Mouse (Mus musculus): ENCODE measurements around the gene P4ha3. TPM values are rescaled to one million over a fixed set of nuclear protein-coding genes. Genes with fewer than 3 reads are reported as not detected.

P4ha3 gene
- polyA plus RNA-seq (2012; rRNA removed) (1.5 and 1.9 TPM in 2 replicates), polyA plus RNA-seq (2014; fragmentation: Nextera tagmentation; extraction: Ambion mirVana) (0.83 and 0.99 TPM in 2 replicates)

DNA sequence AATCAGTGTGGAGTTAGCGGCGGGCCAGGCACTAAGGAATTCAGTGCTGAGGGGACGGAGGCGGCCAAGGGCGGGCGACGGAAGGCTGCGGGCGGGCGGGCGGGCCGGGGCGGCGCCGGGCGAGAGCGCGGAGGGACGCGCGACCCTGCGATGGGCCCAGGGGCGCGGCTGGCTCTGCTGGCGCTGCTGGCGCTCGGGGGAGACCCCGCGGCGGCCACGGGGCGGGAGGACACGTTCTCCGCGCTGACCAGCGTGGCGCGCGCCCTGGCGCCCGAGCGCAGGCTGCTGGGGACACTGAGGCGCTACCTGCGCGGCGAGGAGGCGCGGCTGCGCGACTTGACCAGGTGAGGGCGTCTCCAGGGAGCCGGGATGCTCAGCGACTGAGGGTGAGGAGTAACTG lies at the start of gene P4ha3:
TSS of gene P4ha3 (plus strand) at position 138 of the 400 bp plus-strand sequence.
- DNase-seq (ENCODE audit: low read depth in 3 of 3, low spot score in 3 of 3), result no peak
- no peak for ATAC-seq (ENCODE audit: insufficient read depth)
- under 1% methylated on average over 48 of the region's 53 CpGs for WGBS (ENCODE audit: insufficient replicate concordance)
- peak within 1 kb of the TSS; percentile 11 to 21 for H3K4me3 ChIP-seq (ENCODE audit: insufficient read depth in 1 of 2, low read depth in 2 of 2, low read length in 2 of 2)
- H3K27ac ChIP-seq, result no peak within 1 kb of the TSS
- no peaks in the 10 kb centered on the region for H3K36me3 ChIP-seq (replicated peaks; ENCODE audit: control insufficient read depth, insufficient read depth, low read depth)
- peaks cover 41% of the 10 kb centered on the region for H3K27me3 ChIP-seq (ENCODE audit: control insufficient read depth, insufficient read depth, low read length)
- H3K4me2 ChIP-seq (ENCODE audit: low read depth), result peak within 1 kb of the TSS; percentile 41
- peaks cover 0 to 4% of the 10 kb centered on the region in 2 experiments; a peak in 1 of 4 replicates for H3K4me1 ChIP-seq (replicated peaks; ENCODE audit: control insufficient read depth in 2 of 2, insufficient read depth in 2 of 2, low read length in 1 of 2)
- H3K9me3 ChIP-seq (ENCODE audit: control insufficient read depth, low read length), result no peaks in the 10 kb centered on the region
- TF ChIP-seq EP300 (IDR thresholded peaks at IDR 0.05; ENCODE audit: low read depth), result no peak
- peak; percentile 19; the same call in 1 of the 2 replicates for TF ChIP-seq CTCF (IDR thresholded peaks at IDR 0.05; ENCODE audit: low read depth)
- no peak within 1 kb of the TSS for H3K9ac ChIP-seq (replicated peaks)

DNA sequence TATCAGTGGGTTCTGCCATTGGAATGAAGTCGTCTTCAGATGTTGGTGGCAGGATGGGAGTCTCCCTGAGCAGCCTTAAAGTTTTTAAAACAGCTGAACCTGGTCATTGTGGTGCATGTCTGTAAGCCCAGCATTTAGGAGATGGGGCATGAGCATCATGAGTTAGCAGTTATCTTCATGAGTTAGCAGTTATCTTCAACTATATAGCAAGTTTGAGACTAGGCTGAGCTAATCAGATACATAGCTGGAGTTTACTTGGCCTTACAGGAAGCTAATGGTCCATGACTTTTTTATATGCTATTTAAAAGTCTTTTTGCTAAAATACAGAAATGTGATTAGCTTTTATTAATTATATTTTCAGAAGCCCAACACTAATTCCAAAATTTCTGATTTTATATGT lies 47.0 kb upstream of the P4ha3 start:
- ATAC-seq (ENCODE audit: insufficient read depth) (no peak), DNase-seq (ENCODE audit: low read depth in 3 of 3, low spot score in 3 of 3) (no peak)
- Histone ChIP-seq H3K9me3 (ENCODE audit: control insufficient read depth, low read length) (no peaks in the 10 kb centered on the region), H3K9ac (replicated peaks) (no peak overlapping the region), H3K27me3 (ENCODE audit: control insufficient read depth, insufficient read depth, low read length) (no peaks in the 10 kb centered on the region), H3K36me3 (replicated peaks; ENCODE audit: control insufficient read depth, insufficient read depth, low read depth) (no peaks in the 10 kb centered on the region), H3K27ac (no peak overlapping the region), H3K4me3 (ENCODE audit: insufficient read depth in 1 of 2, low read depth in 2 of 2, low read length in 2 of 2) (no peak overlapping the region), H3K4me2 (ENCODE audit: low read depth) (no peak overlapping the region), H3K4me1 (replicated peaks; ENCODE audit: control insufficient read depth in 2 of 2, insufficient read depth in 2 of 2, low read length in 1 of 2) (peaks cover 7% of the 10 kb centered on the region in 2 experiments)
- TF ChIP-seq CTCF (IDR thresholded peaks at IDR 0.05; ENCODE audit: low read depth), result no peak
- TF ChIP-seq EP300 (IDR thresholded peaks at IDR 0.05; ENCODE audit: low read depth), result no peak
- 50% methylated on average over 1 of the region's 1 CpGs for WGBS (ENCODE audit: insufficient replicate concordance)

DNA sequence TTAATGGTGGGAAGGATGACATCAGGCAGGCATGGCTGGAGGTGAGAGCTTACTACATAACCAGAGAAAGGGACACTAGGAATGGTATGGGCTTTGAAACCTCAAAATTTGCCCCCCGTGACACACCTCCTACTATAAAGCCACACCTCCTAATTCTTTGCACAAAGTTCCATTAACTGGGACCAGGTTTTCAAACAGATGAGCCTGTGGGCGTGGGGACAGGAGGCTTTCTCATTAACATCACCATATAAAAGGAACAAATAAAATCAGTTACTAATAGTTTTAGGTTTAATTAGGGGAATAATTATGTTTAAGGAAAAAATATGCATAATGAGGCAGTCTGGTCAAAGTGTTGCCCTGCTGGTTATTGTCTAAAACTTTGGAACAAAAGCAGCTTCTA lies 44.7 kb upstream of the P4ha3 start:
- 65% methylated on average over 2 of the region's 2 CpGs for whole genome bisulfite sequencing (ENCODE audit: insufficient replicate concordance)
- Histone ChIP-seq H3K27me3 (ENCODE audit: control insufficient read depth, insufficient read depth, low read length) (no peaks in the 10 kb centered on the region), H3K9me3 (ENCODE audit: control insufficient read depth, low read length) (no peaks in the 10 kb centered on the region), H3K9ac (replicated peaks) (no peak overlapping the region), H3K4me2 (ENCODE audit: low read depth) (no peak overlapping the region), H3K27ac (no peak overlapping the region), H3K4me3 (ENCODE audit: insufficient read depth in 1 of 2, low read depth in 2 of 2, low read length in 2 of 2) (no peak overlapping the region), H3K36me3 (replicated peaks; ENCODE audit: control insufficient read depth, insufficient read depth, low read depth) (no peaks in the 10 kb centered on the region), H3K4me1 (replicated peaks; ENCODE audit: control insufficient read depth in 2 of 2, insufficient read depth in 2 of 2, low read length in 1 of 2) (no peaks in the 10 kb centered on the region)
- DNase-seq (ENCODE audit: low read depth in 3 of 3, low spot score in 3 of 3), result no peak
- ATAC-seq (ENCODE audit: insufficient read depth), result no peak
- TF ChIP-seq CTCF (IDR thresholded peaks at IDR 0.05; ENCODE audit: low read depth) (no peak), EP300 (IDR thresholded peaks at IDR 0.05; ENCODE audit: low read depth) (no peak)

DNA sequence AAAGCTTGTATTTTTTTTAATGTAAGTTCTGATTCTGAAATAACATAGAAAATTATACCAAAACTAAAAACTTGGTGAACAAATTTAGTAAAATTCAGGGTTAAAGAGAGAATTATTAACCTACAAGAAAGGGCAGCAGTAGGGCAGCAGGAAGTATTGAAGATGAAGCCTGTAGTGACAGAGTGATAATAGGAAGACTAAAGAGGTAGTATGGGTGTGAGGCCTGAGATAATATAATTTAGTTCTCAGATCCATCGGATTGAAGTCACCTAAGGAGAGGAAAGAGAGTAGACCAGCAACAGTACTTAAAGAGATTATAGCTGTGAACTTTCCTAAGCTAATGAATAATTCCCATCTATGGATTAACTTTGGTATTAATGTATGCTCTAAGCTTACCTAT lies 42.3 kb upstream of the P4ha3 start:
- TF ChIP-seq EP300 (IDR thresholded peaks at IDR 0.05; ENCODE audit: low read depth) (no peak), CTCF (IDR thresholded peaks at IDR 0.05; ENCODE audit: low read depth) (no peak)
- H3K36me3 ChIP-seq (replicated peaks; ENCODE audit: control insufficient read depth, insufficient read depth, low read depth), result no peaks in the 10 kb centered on the region
- no peak overlapping the region for H3K4me3 ChIP-seq (ENCODE audit: insufficient read depth in 1 of 2, low read depth in 2 of 2, low read length in 2 of 2)
- no peaks in the 10 kb centered on the region for H3K9me3 ChIP-seq (ENCODE audit: control insufficient read depth, low read length)
- WGBS (ENCODE audit: insufficient replicate concordance), result 59% methylated on average over 1 of the region's 1 CpGs
- no peaks in the 10 kb centered on the region for H3K4me1 ChIP-seq (replicated peaks; ENCODE audit: control insufficient read depth in 2 of 2, insufficient read depth in 2 of 2, low read length in 1 of 2)
- H3K4me2 ChIP-seq (ENCODE audit: low read depth), result no peak overlapping the region
- H3K9ac ChIP-seq (replicated peaks), result no peak overlapping the region
- no peaks in the 10 kb centered on the region for H3K27me3 ChIP-seq (ENCODE audit: control insufficient read depth, insufficient read depth, low read length)
- DNase-seq (ENCODE audit: low read depth in 3 of 3, low spot score in 3 of 3) (no peak), ATAC-seq (ENCODE audit: insufficient read depth) (no peak)
- no peak overlapping the region for H3K27ac ChIP-seq

DNA sequence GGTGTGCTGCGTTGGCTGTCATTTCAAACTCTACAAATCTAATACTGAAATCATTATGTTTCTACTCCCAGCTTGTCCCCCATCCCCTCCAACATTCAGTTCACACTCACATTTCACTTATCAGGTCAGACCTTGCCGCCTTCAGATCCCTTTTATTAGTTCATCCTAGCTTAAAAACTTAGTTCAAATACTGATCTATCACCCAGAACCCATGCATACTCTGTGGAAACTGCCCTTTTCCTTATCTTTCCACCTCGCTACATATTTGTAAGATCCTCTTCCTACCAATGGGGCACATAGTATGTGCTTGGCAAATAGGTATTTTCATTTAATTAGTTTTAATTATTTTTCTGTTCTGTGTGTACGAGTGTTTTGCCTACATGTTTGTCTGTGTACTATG lies 41.1 kb upstream of the P4ha3 start:
- no peak overlapping the region for H3K27ac ChIP-seq
- H3K9me3 ChIP-seq (ENCODE audit: control insufficient read depth, low read length), result no peaks in the 10 kb centered on the region
- H3K36me3 ChIP-seq (replicated peaks; ENCODE audit: control insufficient read depth, insufficient read depth, low read depth), result no peaks in the 10 kb centered on the region
- 68% methylated on average over 4 of the region's 4 CpGs for WGBS (ENCODE audit: insufficient replicate concordance)
- no peaks in the 10 kb centered on the region for H3K4me1 ChIP-seq (replicated peaks; ENCODE audit: control insufficient read depth in 2 of 2, insufficient read depth in 2 of 2, low read length in 1 of 2)
- no peak for DNase-seq (ENCODE audit: low read depth in 3 of 3, low spot score in 3 of 3)
- H3K27me3 ChIP-seq (ENCODE audit: control insufficient read depth, insufficient read depth, low read length), result no peaks in the 10 kb centered on the region
- H3K9ac ChIP-seq (replicated peaks), result no peak overlapping the region
- TF ChIP-seq EP300 (IDR thresholded peaks at IDR 0.05; ENCODE audit: low read depth) (no peak), CTCF (IDR thresholded peaks at IDR 0.05; ENCODE audit: low read depth) (no peak)
- no peak overlapping the region for H3K4me2 ChIP-seq (ENCODE audit: low read depth)
- ATAC-seq (ENCODE audit: insufficient read depth), result no peak
- H3K4me3 ChIP-seq (ENCODE audit: insufficient read depth in 1 of 2, low read depth in 2 of 2, low read length in 2 of 2), result no peak overlapping the region

All from liver, embryonic 14.5 days (tissue).